Mouse (Mus musculus) testis, adult 2 months (tissue): ENCODE data around the gene Hoxa1. TPM values are rescaled to one million over a fixed set of nuclear protein-coding genes. Genes with fewer than 3 reads are reported as not detected.

ENCODE experiments used
- H3K27ac ChIP-seq: fragments of 200-500 bp; 2 replicates; pipeline ENCODE4 v1.5.1; 2012; ENCODE audit warnings: low read depth, low read length; ENCODE audit not compliant: control insufficient read depth, insufficient read depth
- H3K27me3 ChIP-seq: fragments of 200-500 bp; 2 replicates; pipeline ENCODE4 v1.6.1; 2012; ENCODE audit warnings: mild to moderate bottlenecking, low read length, moderate library complexity; ENCODE audit not compliant: control insufficient read depth, insufficient read depth
- H3K36me3 ChIP-seq: fragments of 200-500 bp; 2 replicates; pipeline ENCODE4 v1.6.1; 2012; ENCODE audit warnings: mild to moderate bottlenecking, low read length; ENCODE audit not compliant: control insufficient read depth, insufficient read depth
- H3K4me1 ChIP-seq: fragments of 200-500 bp; 2 replicates; pipeline ENCODE4 v1.6.1; 2012; ENCODE audit warnings: low read length; ENCODE audit not compliant: control insufficient read depth, insufficient read depth
- H3K4me3 ChIP-seq: fragments of 200-500 bp; 2 replicates; pipeline ENCODE4 v1.5.1; 2012; ENCODE audit warnings: low read depth, mild to moderate bottlenecking, low read length, moderate library complexity, mixed read lengths; ENCODE audit not compliant: control insufficient read depth
- CTCF ChIP-seq: fragments of 200-500 bp; IDR thresholded peaks from 2 replicates; pipeline ENCODE4 v1.5.1; 2012; ENCODE audit warnings: low read depth, mild to moderate bottlenecking, inconsistent platforms, low read length, moderate library complexity; ENCODE audit not compliant: control insufficient read depth, insufficient read depth, insufficient replicate concordance
- POLR2A ChIP-seq: fragments of 200-500 bp; IDR thresholded peaks from 2 replicates; pipeline ENCODE4 v1.6.1; 2012; ENCODE audit warnings: low read depth, mild to moderate bottlenecking, inconsistent platforms, low read length, moderate library complexity; ENCODE audit not compliant: control insufficient read depth
- polyA plus RNA-seq: library from polyadenylated mRNA; depleted of rRNA; stranded (reverse); fragments of >200 nt; gene quantifications from 2 replicates; pipeline ENCODE4 v1.2.3, GENCODE M21; 2012

Gene Hoxa1
- polyA plus RNA-seq, 1 experiment: 0.14 TPM

DNA sequence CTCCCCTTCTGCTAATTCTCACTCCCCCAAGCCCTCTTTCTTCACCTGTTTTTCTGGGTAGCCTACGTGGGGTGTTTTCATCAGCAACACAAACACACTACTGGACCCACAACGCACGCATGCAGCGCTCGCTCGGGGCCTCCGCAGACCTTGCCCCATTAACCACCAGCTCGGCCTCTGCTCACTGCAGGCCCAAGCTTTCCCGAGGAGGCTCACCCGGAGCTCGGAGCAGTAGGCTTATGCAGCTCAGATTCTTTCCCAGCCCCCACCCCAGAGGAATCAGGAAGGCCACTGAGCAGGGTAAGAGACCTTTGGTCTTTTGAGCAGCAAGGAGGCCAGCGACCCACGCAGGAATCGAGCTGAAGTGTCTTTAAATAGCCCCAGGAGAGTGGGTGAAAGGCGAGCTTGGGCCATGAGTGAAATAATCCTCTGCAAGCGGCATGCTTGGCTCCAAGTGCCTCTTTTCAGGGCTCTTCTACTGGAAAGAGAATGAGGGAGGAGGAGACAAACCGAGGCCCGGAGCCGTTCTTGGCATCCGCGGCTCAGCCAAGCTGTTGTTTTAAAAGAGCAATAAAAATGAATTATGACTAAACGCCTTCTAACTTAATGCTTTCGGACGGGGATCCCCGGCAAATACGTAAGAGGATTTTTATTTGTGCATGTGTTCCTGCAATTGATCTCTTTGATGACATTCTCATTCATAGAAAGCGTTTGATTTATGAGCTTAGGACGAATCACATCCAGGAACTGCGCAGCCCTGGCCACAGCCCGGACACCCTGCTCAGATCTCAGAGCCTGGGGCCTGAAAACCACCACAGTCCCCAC lies 2.6 kb upstream of the Hoxa1 start:
- Histone ChIP-seq H3K27me3 (peaks cover 17% of the 10 kb centered on the region), H3K4me1 (peaks cover 36% of the 10 kb centered on the region), H3K27ac (no peak overlapping the region), H3K36me3 (no peaks in the 10 kb centered on the region), H3K4me3 (no peak overlapping the region)
- TF ChIP-seq POLR2A (no peak), CTCF (no peak)

DNA sequence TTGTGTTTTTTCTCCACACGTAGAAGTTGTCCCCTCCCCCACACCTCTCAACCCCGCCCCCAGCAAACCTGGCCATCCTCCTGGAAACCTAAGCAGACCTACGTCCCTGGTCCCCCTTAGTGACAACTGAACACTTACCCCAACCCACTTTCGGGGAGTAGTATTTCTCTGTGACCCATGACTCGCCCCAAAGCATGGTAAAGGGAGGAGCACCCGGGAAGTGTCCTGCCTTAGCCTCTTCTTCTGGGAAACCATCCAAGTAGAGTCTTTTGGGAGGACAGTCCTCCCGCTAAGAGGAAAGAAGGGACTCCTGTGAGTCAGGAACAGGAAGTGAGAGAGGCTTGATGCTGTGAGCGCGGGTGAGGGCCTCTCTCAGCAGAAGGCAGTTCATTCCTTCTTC lies 1.9 kb upstream of the Hoxa1 start:
- no peak for TF ChIP-seq POLR2A
- no peak for TF ChIP-seq CTCF
- H3K27ac ChIP-seq: no peak overlapping the region
- H3K4me3 ChIP-seq: no peak overlapping the region
- H3K36me3 ChIP-seq: no peaks in the 10 kb centered on the region
- H3K4me1 ChIP-seq: peaks cover 36% of the 10 kb centered on the region
- peaks cover 17% of the 10 kb centered on the region for H3K27me3 ChIP-seq

DNA sequence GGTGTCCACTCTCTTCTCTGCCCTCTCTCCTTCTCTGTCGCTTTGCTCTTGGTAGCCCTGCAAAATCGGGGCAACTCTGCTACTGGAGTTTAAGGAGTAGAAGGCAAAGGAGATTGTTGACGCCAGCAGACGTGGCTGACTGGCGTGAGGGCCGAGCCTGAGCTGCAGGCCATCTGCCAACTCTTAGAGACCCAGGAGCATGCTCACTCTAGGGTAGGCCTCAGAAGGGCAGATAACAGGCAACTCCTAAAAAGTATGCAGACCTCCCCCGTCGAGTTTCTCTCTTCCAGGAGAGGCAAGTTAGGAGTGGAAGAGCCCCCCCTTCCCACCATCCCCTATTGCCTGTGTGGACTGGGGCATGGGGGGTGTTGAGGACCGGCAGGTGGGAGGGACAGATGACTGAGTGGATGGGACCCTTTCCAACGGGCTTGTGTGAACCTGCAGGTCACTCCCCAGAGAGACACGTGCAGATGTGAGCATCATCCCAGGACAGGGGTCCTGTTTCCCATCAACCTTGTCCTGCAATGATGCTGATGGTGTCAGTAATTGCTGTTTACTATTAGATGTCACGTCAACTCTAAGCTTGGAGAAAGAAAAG lies 1.1 kb upstream of the Hoxa1 start:
- Histone ChIP-seq H3K36me3 (no peaks in the 10 kb centered on the region), H3K27me3 (peaks cover 13% of the 10 kb centered on the region; the same call in 1 of the 2 replicates), H3K4me1 (peaks cover 33% of the 10 kb centered on the region), H3K27ac (no peak overlapping the region), H3K4me3 (no peak overlapping the region)
- no peak for TF ChIP-seq CTCF
- TF ChIP-seq POLR2A: no peak

DNA sequence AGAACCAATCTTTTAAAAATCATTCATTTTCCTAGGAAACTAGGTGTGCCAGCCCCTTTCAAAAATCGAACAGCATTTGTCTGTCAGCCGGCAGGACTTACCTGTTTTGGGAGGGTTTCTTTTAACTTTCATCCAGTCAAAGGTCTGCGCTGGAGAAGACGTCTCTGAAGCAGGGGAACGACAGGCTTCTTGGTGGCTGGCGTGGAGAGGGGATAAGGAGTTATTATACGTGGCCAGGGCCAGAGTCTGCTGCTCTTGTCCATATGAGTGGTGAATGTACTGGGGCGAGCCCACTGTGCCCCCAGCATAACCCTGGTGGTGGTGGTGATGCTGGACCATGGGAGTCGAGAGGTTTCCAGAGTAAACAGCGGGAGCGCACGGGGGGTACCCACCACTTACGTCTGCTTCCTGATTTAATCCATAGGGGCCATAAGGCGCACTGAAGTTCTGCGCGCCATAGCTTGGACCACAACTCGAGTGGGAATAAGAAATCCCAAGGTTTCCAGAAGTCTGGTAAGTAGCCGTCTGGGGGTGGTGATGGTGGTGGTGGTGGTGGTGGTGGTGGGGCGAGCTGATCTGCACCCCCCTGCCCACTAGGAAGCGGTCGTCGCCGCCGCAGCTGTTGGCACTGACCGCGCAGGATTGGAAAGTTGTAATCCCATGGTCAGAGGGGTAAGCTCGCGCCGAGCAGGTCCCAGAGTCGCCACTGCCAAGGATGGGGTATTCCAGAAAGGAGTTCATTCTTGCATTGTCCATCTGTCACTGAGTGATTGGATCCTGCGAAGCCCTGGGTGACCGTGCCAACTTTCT lies 446 bp downstream of the Hoxa1 start:
- TF ChIP-seq CTCF: no peak
- no peak for TF ChIP-seq POLR2A
- H3K4me1 ChIP-seq: peaks cover 26% of the 10 kb centered on the region
- H3K27me3 ChIP-seq: peaks cover 3% of the 10 kb centered on the region; the same call in 1 of the 2 replicates
- no peak overlapping the region for H3K27ac ChIP-seq
- H3K36me3 ChIP-seq: no peaks in the 10 kb centered on the region
- peak overlapping the region; percentile 69 for H3K4me3 ChIP-seq

DNA sequence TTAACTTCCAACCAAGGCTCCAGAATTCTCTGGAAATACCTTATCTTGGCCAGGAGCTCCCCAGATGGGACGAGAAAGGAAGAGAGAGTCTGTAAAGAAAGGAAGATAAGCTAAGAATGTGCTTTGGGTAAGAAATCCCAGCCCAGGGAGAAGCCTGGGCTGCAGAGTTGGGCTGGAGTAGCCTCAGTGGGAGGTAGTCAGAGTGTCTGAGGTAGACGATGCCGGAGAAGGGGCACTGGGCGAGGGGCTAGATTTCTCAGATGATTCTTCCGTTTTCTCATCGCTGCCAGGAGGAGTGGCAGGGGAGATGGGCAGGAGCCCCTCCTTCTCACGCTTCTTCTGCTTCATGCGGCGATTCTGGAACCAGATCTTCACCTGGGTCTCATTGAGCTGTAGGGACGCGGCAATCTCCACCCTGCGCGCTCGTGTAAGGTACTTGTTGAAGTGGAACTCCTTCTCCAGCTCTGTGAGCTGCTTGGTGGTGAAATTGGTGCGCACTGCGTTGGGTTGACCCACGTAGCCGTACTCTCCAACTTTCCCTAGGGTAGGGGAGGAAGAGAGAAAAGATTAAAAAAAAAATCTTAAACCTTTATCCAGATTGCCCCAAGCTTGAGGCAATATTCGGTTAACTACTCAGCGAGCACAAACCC lies 1.4 kb downstream of the Hoxa1 start:
- Histone ChIP-seq H3K4me3 (no peak overlapping the region), H3K36me3 (no peaks in the 10 kb centered on the region), H3K4me1 (peaks cover 26% of the 10 kb centered on the region), H3K27ac (no peak overlapping the region), H3K27me3 (peaks cover 3% of the 10 kb centered on the region; the same call in 1 of the 2 replicates)
- no peak for TF ChIP-seq CTCF
- TF ChIP-seq POLR2A: no peak

DNA sequence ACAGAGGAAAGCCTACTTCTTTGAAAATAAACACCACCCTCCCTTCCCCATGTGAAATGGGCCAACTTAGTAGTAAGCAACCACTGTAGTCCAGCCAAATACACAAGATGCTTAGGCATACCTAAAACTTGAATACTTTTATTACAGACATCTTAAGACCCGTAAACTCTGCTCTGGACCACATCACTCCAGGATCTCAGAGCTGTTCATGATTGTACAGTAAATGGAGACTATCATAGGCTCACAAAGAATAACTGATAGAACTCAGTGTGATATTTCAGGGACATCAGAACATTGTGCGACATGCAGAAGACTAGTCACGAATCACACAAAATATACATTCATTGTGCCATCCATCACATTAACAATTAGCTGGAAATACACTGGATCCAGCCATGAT lies 2.6 kb downstream of the Hoxa1 start:
- H3K4me3 ChIP-seq: no peak overlapping the region
- no peaks in the 10 kb centered on the region; the same call in 1 of the 2 replicates for H3K27me3 ChIP-seq
- peaks cover 21% of the 10 kb centered on the region for H3K4me1 ChIP-seq
- H3K27ac ChIP-seq: no peak overlapping the region
- no peaks in the 10 kb centered on the region for H3K36me3 ChIP-seq
- TF ChIP-seq POLR2A (no peak), CTCF (no peak)
